Comparison of ENCODE assay signal across 8 mouse cellular contexts in the genomic region with DNA sequence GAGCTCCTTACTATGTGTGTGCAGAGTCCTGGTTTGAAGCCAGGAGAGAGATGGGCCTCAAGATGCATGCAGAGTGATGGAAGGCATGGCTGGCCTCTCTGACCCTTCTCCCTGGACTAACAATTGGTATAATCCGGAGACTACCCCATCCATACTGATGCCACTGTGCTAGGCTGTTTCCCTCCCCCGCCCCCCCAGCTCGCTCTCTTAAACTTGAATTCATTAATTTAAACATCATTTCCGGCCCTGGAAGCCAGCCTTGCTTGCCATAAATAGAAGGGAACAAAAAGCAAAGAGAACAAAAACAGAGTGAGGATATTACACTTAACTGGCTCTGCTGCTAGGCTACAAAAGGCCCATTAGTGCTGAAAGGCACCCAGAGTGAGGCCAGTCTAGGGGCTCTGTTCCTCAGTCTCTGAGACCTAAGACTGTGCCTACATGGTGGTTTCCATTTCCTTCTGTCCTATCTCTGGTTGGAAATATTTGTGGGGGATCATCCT. TPM values are rescaled to one million over a fixed set of nuclear protein-coding genes. Genes with fewer than 3 reads are reported as not detected.
DNase-seq lines count a peak whose midpoint lies in the region; ATAC-seq and TF ChIP-seq lines count a peak whose summit lies in the region.

No protein-coding gene starts in this region.

- H3K27me3 ChIP-seq in forebrain, embryonic 14.5 days (replicated peaks; ENCODE audit: control insufficient read depth, insufficient read depth, low read length): no peaks in the 10 kb centered on the region
- no peaks in the 10 kb centered on the region for H3K27me3 ChIP-seq in intestine, embryonic 15.5 days (replicated peaks)
- H3K27me3 ChIP-seq in lung, postnatal 0 days (replicated peaks; ENCODE audit: insufficient read depth, low read length): no peaks in the 10 kb centered on the region
- no peaks in the 10 kb centered on the region for H3K27me3 ChIP-seq in stomach, postnatal 0 days (ENCODE audit: control insufficient read depth, insufficient read depth, low read length)
- H3K27me3 ChIP-seq in thymus, adult 2 months (ENCODE audit: control insufficient read depth, insufficient read depth, low read length): no peaks in the 10 kb centered on the region

- H3K9ac ChIP-seq in forebrain, embryonic 14.5 days (ENCODE audit: low read length): no peak overlapping the region
- H3K9ac ChIP-seq in intestine, embryonic 15.5 days: 0 out of 2 replicates have a peak overlapping the region, but pooled peaks have one; percentile 12
- H3K9ac ChIP-seq in lung, postnatal 0 days (replicated peaks; ENCODE audit: low read depth): no peak overlapping the region
- H3K9ac ChIP-seq in stomach, postnatal 0 days (ENCODE audit: low read length): no peak overlapping the region; the same call in 1 of the 2 replicates

- H3K36me3 ChIP-seq in forebrain, embryonic 14.5 days (ENCODE audit: control insufficient read depth, insufficient read depth, low read length): no peaks in the 10 kb centered on the region
- no peaks in the 10 kb centered on the region for H3K36me3 ChIP-seq in intestine, embryonic 15.5 days
- no peaks in the 10 kb centered on the region for H3K36me3 ChIP-seq in lung, postnatal 0 days (ENCODE audit: insufficient read depth, low read length)
- H3K36me3 ChIP-seq in stomach, postnatal 0 days (ENCODE audit: control insufficient read depth, insufficient read depth, low read length): no peaks in the 10 kb centered on the region
- no peaks in the 10 kb centered on the region for H3K36me3 ChIP-seq in thymus, adult 2 months (ENCODE audit: control insufficient read depth, insufficient read depth, low read length)

- no peak for TF ChIP-seq CTCF in gastrocnemius, adult 2 months (IDR thresholded peaks at IDR 0.05)
- TF ChIP-seq CTCF in lung, postnatal 0 days (IDR thresholded peaks at IDR 0.05): no peak
- no peak for TF ChIP-seq CTCF in stomach, postnatal 0 days (IDR thresholded peaks at IDR 0.05; ENCODE audit: low read depth)
- no peak for TF ChIP-seq CTCF in thymus, adult 2 months (IDR thresholded peaks at IDR 0.05; ENCODE audit: borderline replicate concordance, control insufficient read depth, extremely low read depth, insufficient read depth, low read length, poor library complexity)

- H3K4me2 ChIP-seq in forebrain, embryonic 14.5 days (ENCODE audit: low read length): 0 out of 2 replicates have a peak overlapping the region, but pooled peaks have one; percentile 19
- H3K4me2 ChIP-seq in intestine, embryonic 15.5 days (replicated peaks): peak overlapping the region; percentile 33; the same call in 1 of the 2 replicates
- H3K4me2 ChIP-seq in lung, postnatal 0 days (replicated peaks; ENCODE audit: low read depth, low read length): peak overlapping the region; percentile 22; the same call in 1 of the 2 replicates
- peak overlapping the region; percentile 35 for H3K4me2 ChIP-seq in stomach, postnatal 0 days (replicated peaks; ENCODE audit: low read depth)

- peak overlapping the region; percentile 86 for H3K27ac ChIP-seq in gastrocnemius, adult 2 months
- H3K27ac ChIP-seq in forebrain, embryonic 14.5 days (ENCODE audit: low read depth, low read length): peak overlapping the region; percentile 50
- H3K27ac ChIP-seq in intestine, embryonic 15.5 days: peak overlapping the region; percentile 85
- H3K27ac ChIP-seq in lung, postnatal 0 days (ENCODE audit: low read length): peak overlapping the region; percentile 93
- H3K27ac ChIP-seq in stomach, postnatal 0 days (replicated peaks): peak overlapping the region; percentile 89
- H3K27ac ChIP-seq in thymus, adult 2 months (ENCODE audit: control insufficient read depth, insufficient read depth, low read length): no peak overlapping the region

- ATAC-seq in forebrain, embryonic 14.5 days: peak; percentile 74
- ATAC-seq in intestine, embryonic 15.5 days: peak; percentile 67
- peak; percentile 65 for ATAC-seq in lung, postnatal 0 days
- peak; percentile 41; the same call in 1 of the 2 replicates for ATAC-seq in stomach, postnatal 0 days (ENCODE audit: low FRiP score, low TSS enrichment)

- no peak for TF ChIP-seq EP300 in lung, postnatal 0 days (IDR thresholded peaks at IDR 0.05)
- no peak for TF ChIP-seq EP300 in stomach, postnatal 0 days (optimal IDR thresholded peaks at IDR 0.05)

- WGBS in forebrain, embryonic 14.5 days: 11% methylated on average over 4 of the region's 4 CpGs
- 40% methylated on average over 4 of the region's 4 CpGs for WGBS in intestine, embryonic 15.5 days
- 37% methylated on average over 4 of the region's 4 CpGs for WGBS in lung, postnatal 0 days
- WGBS in stomach, postnatal 0 days: 28% methylated on average over 4 of the region's 4 CpGs
- WGBS in thymus, adult 2 months: 52% methylated on average over 4 of the region's 4 CpGs

- intact Hi-C loops in gastrocnemius, adult 2 months (cut with DNase I): no loop called here

- no peaks in the 10 kb centered on the region for H3K9me3 ChIP-seq in forebrain, embryonic 14.5 days (replicated peaks; ENCODE audit: control insufficient read depth, low read length)
- no peaks in the 10 kb centered on the region for H3K9me3 ChIP-seq in intestine, embryonic 15.5 days
- no peaks in the 10 kb centered on the region for H3K9me3 ChIP-seq in lung, postnatal 0 days (ENCODE audit: low read length)
- H3K9me3 ChIP-seq in stomach, postnatal 0 days (ENCODE audit: control insufficient read depth, low read length): no peaks in the 10 kb centered on the region

- H3K4me1 ChIP-seq in forebrain, embryonic 14.5 days (ENCODE audit: control insufficient read depth, insufficient read depth, low read length): peaks cover 19% of the 10 kb centered on the region
- peaks cover 24% of the 10 kb centered on the region for H3K4me1 ChIP-seq in intestine, embryonic 15.5 days (replicated peaks)
- H3K4me1 ChIP-seq in lung, postnatal 0 days (ENCODE audit: insufficient read depth, low read depth, low read length): peaks cover 26% of the 10 kb centered on the region; the same call in 1 of the 2 replicates
- H3K4me1 ChIP-seq in stomach, postnatal 0 days (replicated peaks; ENCODE audit: control insufficient read depth, insufficient read depth): peaks cover 14% of the 10 kb centered on the region
- H3K4me1 ChIP-seq in thymus, adult 2 months (replicated peaks; ENCODE audit: control insufficient read depth, insufficient read depth, low read length): peaks cover 16% of the 10 kb centered on the region

- TF ChIP-seq POLR2A in thymus, adult 2 months (IDR thresholded peaks at IDR 0.05; ENCODE audit: control insufficient read depth, extremely low read depth, insufficient read depth, low read length, poor library complexity): no peak

- DNase-seq in gastrocnemius, adult 2 months: no peak
- DNase-seq in gastrocnemius, adult 8-10 months (ENCODE audit: low spot score in 2 of 2): no peak
- DNase-seq in forebrain, embryonic 14.5 days (ENCODE audit: low spot score): peak; percentile 70
- peak; percentile 78 for DNase-seq in lung, postnatal 0 days (ENCODE audit: low spot score)
- DNase-seq in stomach, postnatal 0 days (ENCODE audit: low spot score): no peak
- DNase-seq in thymus, adult 2 months: no peak
- DNase-seq in adrenal gland, postnatal 4 days (ENCODE audit: low spot score in 2 of 2): no peak

- H3K4me3 ChIP-seq in gastrocnemius, adult 2 months: peak overlapping the region; percentile 26
- H3K4me3 ChIP-seq in forebrain, embryonic 14.5 days (ENCODE audit: low read depth, low read length): no peak overlapping the region
- no peak overlapping the region for H3K4me3 ChIP-seq in intestine, embryonic 15.5 days (replicated peaks)
- no peak overlapping the region for H3K4me3 ChIP-seq in lung, postnatal 0 days (ENCODE audit: low read depth, low read length)
- no peak overlapping the region for H3K4me3 ChIP-seq in stomach, postnatal 0 days (ENCODE audit: low read depth, low read length)
- H3K4me3 ChIP-seq in thymus, adult 2 months (ENCODE audit: control insufficient read depth, insufficient read depth, low read length): no peak overlapping the region

RNA-seq across cellular contexts. Expression of gene Pkd1, which starts 9.0 kb away (rescaled TPM):
- total RNA-seq in gastrocnemius, adult 2 months (2021): 10 to 100 TPM; 18.3 to 25.0 TPM
- 10 to 100 TPM; 14.6 to 20.4 (median 19.0) TPM for total RNA-seq in gastrocnemius, adult 8-10 months (2022)
- 12.9 and 16.7 TPM in 2 replicates for polyA plus RNA-seq in forebrain, embryonic 14.5 days (2014; fragmentation: Nextera tagmentation; extraction: Ambion mirVana)
- 16.9 and 17.4 TPM in 2 replicates for polyA plus RNA-seq in intestine, embryonic 15.5 days (2015; fragmentation: Nextera tagmentation; extraction: Ambion mirVana)
- polyA plus RNA-seq in lung, postnatal 0 days (2015; fragmentation: Nextera tagmentation; extraction: Ambion mirVana): 26.3 and 27.4 TPM in 2 replicates
- polyA plus RNA-seq in stomach, postnatal 0 days (2015; fragmentation: Nextera tagmentation; extraction: Ambion mirVana): 10.9 and 12.3 TPM in 2 replicates
- polyA plus RNA-seq in thymus, adult 2 months (2012; rRNA removed): 85.0 and 92.8 TPM in 2 replicates
- total RNA-seq in adrenal gland, postnatal 4 days (2021): 10 to 100 TPM; 67.8 to 70.9 TPM

RNA-seq across cellular contexts. Expression of gene Rab26, which starts 24.6 kb away (rescaled TPM):
- total RNA-seq in gastrocnemius, adult 2 months (2021): not detected
- total RNA-seq in gastrocnemius, adult 8-10 months (2022): under 1 TPM in 1 of 4 experiments, not detected in 3; 0.27 TPM
- polyA plus RNA-seq in forebrain, embryonic 14.5 days (2014; fragmentation: Nextera tagmentation; extraction: Ambion mirVana): 4.0 TPM in 2 replicates
- polyA plus RNA-seq in intestine, embryonic 15.5 days (2015; fragmentation: Nextera tagmentation; extraction: Ambion mirVana): 5.2 and 8.7 TPM in 2 replicates
- polyA plus RNA-seq in lung, postnatal 0 days (2015; fragmentation: Nextera tagmentation; extraction: Ambion mirVana): 1.2 and 1.3 TPM in 2 replicates
- polyA plus RNA-seq in stomach, postnatal 0 days (2015; fragmentation: Nextera tagmentation; extraction: Ambion mirVana): 0.82 and 0.85 TPM in 2 replicates
- 1.6 and 1.9 TPM in 2 replicates for polyA plus RNA-seq in thymus, adult 2 months (2012; rRNA removed)
- 1 to 10 TPM; 1.1 to 1.9 TPM for total RNA-seq in adrenal gland, postnatal 4 days (2021)

RNA-seq across cellular contexts. Expression of gene Traf7, which starts 30.9 kb away (rescaled TPM):
- 10 to 100 TPM; 27.3 to 35.2 TPM for total RNA-seq in gastrocnemius, adult 2 months (2021)
- 10 to 100 TPM; 25.0 to 28.2 (median 26.2) TPM for total RNA-seq in gastrocnemius, adult 8-10 months (2022)
- polyA plus RNA-seq in forebrain, embryonic 14.5 days (2014; fragmentation: Nextera tagmentation; extraction: Ambion mirVana): 80.1 and 96.6 TPM in 2 replicates
- polyA plus RNA-seq in intestine, embryonic 15.5 days (2015; fragmentation: Nextera tagmentation; extraction: Ambion mirVana): 81.6 and 89.3 TPM in 2 replicates
- 65.3 and 66.8 TPM in 2 replicates for polyA plus RNA-seq in lung, postnatal 0 days (2015; fragmentation: Nextera tagmentation; extraction: Ambion mirVana)
- polyA plus RNA-seq in stomach, postnatal 0 days (2015; fragmentation: Nextera tagmentation; extraction: Ambion mirVana): 41.8 and 42.6 TPM in 2 replicates
- 339 and 362 TPM in 2 replicates for polyA plus RNA-seq in thymus, adult 2 months (2012; rRNA removed)
- total RNA-seq in adrenal gland, postnatal 4 days (2021): 100 to 1,000 TPM; 137 to 149 TPM

Comparison
In these comparisons a context has a peak if more than half of its experiments do, and no peak if none do; other contexts are left out.
1. DNase-seq: peak in forebrain, embryonic 14.5 days (single experiment) and lung, postnatal 0 days (single experiment); none in gastrocnemius, adult 2 months (single experiment), gastrocnemius, adult 8-10 months (0 of 2), stomach, postnatal 0 days (single experiment), thymus, adult 2 months (single experiment) and adrenal gland, postnatal 4 days (0 of 2).
2. Peak in every context shown above with its lines, with median percentiles within 50 percentile points of each other: ATAC-seq and H3K4me2 ChIP-seq.